Mouse (Mus musculus): ENCODE data around the gene Usb1. TPM values are rescaled to one million over a fixed set of nuclear protein-coding genes. Genes with fewer than 3 reads are reported as not detected.

The Usb1 gene
- polyA plus RNA-seq, 1 experiment from 2014 or later: 35.5 TPM

Other genes starting within 250 kb of the Usb1 start
- gene Kifc3, start 129.5 kb upstream of the Usb1 start, polyA plus RNA-seq (2015; fragmentation: Nextera tagmentation; extraction: Ambion mirVana): 17.8 and 21.5 TPM in 2 replicates
- gene Cngb1, start 25.7 kb upstream of the Usb1 start, polyA plus RNA-seq (2015; fragmentation: Nextera tagmentation; extraction: Ambion mirVana): 0.39 and 0.82 TPM in 2 replicates
- 0.70 TPM in 1 of 2 replicates, not detected in the other for gene Tepp, start 21.7 kb upstream of the Usb1 start, polyA plus RNA-seq (2015; fragmentation: Nextera tagmentation; extraction: Ambion mirVana)
- gene Zfp319, start 334 bp upstream of the Usb1 start, polyA plus RNA-seq (2015; fragmentation: Nextera tagmentation; extraction: Ambion mirVana): 15.4 and 16.0 TPM in 2 replicates
- 26.9 and 29.1 TPM in 2 replicates for gene Mmp15, start 20.0 kb downstream of the Usb1 start, polyA plus RNA-seq (2015; fragmentation: Nextera tagmentation; extraction: Ambion mirVana)
- 124 and 128 TPM in 2 replicates for gene Cfap20, start 102.6 kb downstream of the Usb1 start, polyA plus RNA-seq (2015; fragmentation: Nextera tagmentation; extraction: Ambion mirVana)
- gene Csnk2a2, start 157.8 kb downstream of the Usb1 start, polyA plus RNA-seq (2015; fragmentation: Nextera tagmentation; extraction: Ambion mirVana): 8.0 and 8.6 TPM in 2 replicates
- 0.54 and 1.5 TPM in 2 replicates for gene Ccdc113, start 201.8 kb downstream of the Usb1 start, polyA plus RNA-seq (2015; fragmentation: Nextera tagmentation; extraction: Ambion mirVana)
- not detected in 2 replicates for gene Prss54, start 244.1 kb downstream of the Usb1 start, polyA plus RNA-seq (2015; fragmentation: Nextera tagmentation; extraction: Ambion mirVana)